Mouse (Mus musculus) mouse trophoblast stem cell (cell line): ENCODE results near the gene Hif3a.
"Not testable (repeated sequence)": the region's sequence is repeated elsewhere in the genome, so short reads cannot be mapped to it uniquely, and the experiment has no call there.

Experiments used
- in situ Hi-C, 2 experiments: fragments of 300-500 bp; cut with MseI, MboI; formaldehyde crosslinking; loops; 2 replicates in 1 of 2; 3 replicates in 1 of 2; pipeline ENCODE4 v1.15.1; 2025

Gene Hif3a

GRCm38 (mm10) chr7:17062389-17062788, at the start of gene Hif3a:
Gene Hif3a (minus strand): TSS chr7:17062427.
- in situ Hi-C loops = loop anchor here (10.0 to 25.0 kb wide), 2 partner anchors 118 to 1825 kb away; partner anchors contain the start of gene Pnmal2 (in 1 of the 2)

DNA sequence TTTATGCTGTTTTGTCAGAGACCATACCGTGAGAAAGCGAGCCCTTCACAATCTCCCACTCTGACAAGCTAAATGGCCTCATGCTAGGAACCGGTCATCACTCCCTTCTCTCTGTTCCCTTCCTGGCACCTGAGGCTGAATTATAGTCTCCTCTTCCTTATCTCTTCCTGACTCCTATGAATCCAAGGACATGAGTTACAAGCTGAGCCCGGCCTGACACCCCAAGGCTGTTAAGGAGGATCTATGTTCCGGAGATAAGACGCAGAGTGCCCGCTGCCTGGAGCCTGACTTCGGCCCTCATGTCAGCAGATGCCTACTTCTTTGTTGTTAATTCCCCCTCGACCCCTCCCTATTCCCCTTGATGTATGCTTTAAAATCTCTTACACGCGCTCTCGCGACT, 39.4 kb upstream of the Hif3a start:
- in situ Hi-C loops = not testable (repeated sequence)

GRCm38 (mm10) chr7:17091280-17091679, 29.1 kb upstream of the Hif3a start:
- in situ Hi-C loops = loop anchor here in 1 of 2 experiments (25.0 kb wide), 1 partner anchor 521 kb away; no protein-coding TSS in a partner anchor

DNA sequence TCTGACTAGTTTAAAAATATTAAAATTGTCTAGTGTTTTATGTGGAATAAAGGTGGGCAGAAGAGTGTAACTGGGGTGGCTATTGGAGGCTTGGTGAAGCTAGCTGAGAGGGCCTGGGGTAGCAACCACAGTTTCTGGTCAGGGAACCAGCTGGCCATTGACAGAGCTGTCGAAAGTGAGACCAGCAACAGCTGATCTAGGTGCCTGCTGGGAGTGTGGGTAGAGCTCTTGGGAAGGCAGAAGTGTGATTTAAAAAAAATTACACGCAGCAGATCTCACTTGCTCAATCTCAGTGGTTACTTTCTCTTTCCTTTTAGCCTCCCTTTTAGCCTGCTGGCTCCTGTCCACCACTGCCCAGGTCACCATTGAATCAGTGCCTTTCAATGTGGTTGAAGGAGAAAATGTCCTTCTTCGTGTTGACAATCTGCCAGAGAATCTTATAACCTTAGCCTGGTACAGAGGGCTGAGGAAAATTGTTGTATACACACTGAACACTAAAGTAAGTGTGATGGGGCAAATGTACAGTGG, 27.9 kb upstream of the Hif3a start:
- in situ Hi-C loops = loop anchor here in 1 of 2 experiments (25.0 kb wide), 1 partner anchor 522 kb away; no protein-coding TSS in a partner anchor

- in situ Hi-C loops = loop anchor here in 1 of 2 experiments (25.0 kb wide), 1 partner anchor 525 kb away; no protein-coding TSS in a partner anchor
These were observed 25.5 kb upstream of the Hif3a start for GRCm38 (mm10) chr7:17087731-17088130.

DNA sequence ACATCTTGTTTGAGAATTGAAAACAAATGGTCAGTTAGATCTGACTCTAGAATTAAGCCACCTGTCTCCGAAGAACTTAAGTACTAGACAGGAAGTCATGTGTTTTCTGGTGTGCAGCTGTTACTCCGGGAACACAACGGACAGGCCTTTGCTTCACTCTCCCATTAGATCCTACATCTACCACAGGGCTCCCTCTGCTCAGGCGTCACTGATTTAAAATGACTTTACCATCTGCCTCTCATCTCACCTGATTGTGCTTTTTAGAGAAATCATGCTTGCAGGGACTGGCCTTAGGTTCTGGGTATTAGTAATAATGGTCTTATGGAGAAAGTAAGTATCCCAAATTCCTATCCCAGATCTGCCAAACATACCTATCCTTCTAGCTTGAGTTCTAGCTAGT, 20.5 kb upstream of the Hif3a start:
- in situ Hi-C loops = loop anchor here in 1 of 2 experiments (25.0 kb wide), 1 partner anchor 530 kb away; no protein-coding TSS in a partner anchor

DNA sequence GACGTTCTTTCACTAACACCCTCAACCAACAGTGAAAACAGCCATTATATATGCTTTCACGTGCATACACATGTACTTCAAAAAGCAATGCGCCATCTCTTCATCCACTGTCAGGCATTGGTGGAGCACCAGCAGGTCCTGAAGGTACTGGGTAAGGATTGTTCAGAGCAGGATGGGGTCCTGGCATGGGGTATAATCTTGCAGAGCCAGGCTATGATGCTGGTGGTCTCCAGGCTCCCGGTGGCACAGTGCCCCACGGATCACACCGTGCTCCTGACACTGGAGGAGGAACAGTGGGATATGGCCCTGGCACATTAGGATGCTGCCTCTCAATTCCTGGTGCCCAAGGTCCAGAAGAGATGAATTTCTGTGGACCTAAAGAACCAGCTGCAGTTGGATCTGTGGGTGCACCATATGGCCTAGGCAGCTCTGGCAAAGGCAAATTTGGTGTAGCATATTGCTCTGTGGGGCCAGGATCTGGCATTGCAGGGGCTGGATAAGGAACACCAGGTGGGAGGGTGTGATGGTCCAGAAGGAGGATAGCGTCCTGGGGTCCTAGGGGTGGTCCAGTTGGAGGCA, 15.9 kb upstream of the Hif3a start:
- in situ Hi-C loops = loop anchor here in 1 of 2 experiments (25.0 kb wide), 1 partner anchor 534 kb away; no protein-coding TSS in a partner anchor

- in situ Hi-C loops = loop anchor here in 1 of 2 experiments (25.0 kb wide), 1 partner anchor 536 kb away; no protein-coding TSS in a partner anchor
These were observed 14.3 kb upstream of the Hif3a start for GRCm38 (mm10) chr7:17076542-17076941.

DNA sequence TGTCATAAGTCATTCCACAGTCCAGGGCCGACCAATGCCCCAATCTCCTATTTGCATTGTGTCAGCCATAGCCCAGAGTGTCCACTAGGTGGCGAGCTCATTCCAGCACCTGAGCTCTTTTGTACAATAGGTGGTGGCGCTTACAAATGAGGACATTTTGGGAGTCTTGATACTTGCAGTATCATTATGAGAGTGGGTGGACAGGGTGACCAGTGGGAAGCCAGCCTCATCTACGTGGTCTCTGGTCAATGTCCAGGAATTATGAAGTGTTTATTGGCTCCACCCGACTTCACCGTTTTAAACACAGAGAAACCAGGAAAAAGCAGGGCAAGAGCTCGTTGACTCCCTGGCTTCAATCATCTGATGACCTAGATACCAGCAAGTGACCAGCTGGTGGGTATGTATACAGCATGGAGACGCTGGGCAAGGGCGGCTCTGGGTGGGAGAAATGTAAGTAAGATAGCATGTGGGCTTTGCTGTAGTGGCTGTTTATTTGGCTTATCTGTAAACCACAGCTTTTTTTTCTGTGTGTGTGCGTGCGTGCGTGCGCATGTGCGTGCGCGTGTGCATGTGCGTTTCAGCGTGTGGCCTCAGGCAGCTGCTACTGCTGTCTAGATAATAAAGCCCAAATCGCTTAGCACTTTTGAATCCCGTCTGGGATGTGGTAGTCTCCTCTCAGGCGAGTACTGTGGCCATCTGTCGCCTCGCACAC, 11.8 kb upstream of the Hif3a start, which contains the start of gene Psg16:
Gene Psg16 (plus strand): TSS at position 137 of the 712 bp plus-strand sequence.
- in situ Hi-C loops = loop anchor here in 1 of 2 experiments (25.0 kb wide), 1 partner anchor 1813 kb away; no protein-coding TSS in a partner anchor

DNA sequence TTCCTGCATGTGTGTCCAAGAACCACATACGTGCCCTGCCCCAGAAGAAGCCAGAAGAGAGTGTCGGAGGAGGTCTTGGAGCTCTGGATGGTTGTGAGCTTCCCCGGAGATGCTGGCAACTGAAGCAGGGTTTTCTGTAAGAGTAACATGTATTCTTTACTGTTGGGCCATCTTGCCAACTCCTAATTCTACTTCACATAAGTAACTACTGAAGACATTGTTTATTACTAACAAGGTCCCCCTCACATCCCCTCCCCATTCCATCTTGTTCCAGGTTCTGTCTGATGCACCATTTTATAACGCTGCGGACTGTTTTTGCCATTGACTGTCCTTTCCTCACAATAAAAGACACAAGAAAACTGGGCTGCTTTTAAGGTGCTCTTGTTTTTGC, 11.3 kb upstream of the Hif3a start:
- in situ Hi-C loops = loop anchor here in 1 of 2 experiments (25.0 kb wide), 1 partner anchor 1814 kb away; no protein-coding TSS in a partner anchor

DNA sequence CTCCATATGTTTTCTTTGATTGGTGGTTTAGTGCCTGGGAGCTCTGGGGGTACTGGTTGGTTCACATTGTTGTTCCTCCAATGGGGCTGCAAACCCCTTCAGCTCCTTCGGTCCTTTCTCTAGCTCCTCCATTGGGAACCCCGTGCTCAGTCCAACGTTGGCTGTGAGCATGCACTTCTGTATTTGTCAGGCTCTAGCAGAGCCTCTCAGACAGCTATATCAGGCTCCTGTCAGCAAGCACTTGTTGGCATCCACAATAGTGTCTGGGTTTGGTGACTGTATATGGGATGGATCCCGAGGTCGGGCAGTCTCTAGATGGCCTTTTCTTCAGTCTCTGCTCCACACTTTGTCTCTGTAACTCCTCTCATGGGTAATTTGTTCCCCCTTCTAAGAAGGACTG, 5.4 kb upstream of the Hif3a start:
- in situ Hi-C loops = loop anchor here (5.0 to 25.0 kb wide), 3 partner anchors 115 to 1820 kb away; partner anchors contain the start of gene Pnmal2 (in 1 of the 2)

GRCm38 (mm10) chr7:17067000-17067399, 4.8 kb upstream of the Hif3a start:
- in situ Hi-C loops = loop anchor here (5.0 to 25.0 kb wide), 3 partner anchors 115 to 1820 kb away; partner anchors contain the start of gene Pnmal2 (in 1 of the 2)

- in situ Hi-C loops = loop anchor here (5.0 to 25.0 kb wide), 3 partner anchors 114 to 1821 kb away; partner anchors contain the start of gene Pnmal2 (in 1 of the 2)
These were observed 4.2 kb upstream of the Hif3a start for GRCm38 (mm10) chr7:17066412-17066811.

DNA sequence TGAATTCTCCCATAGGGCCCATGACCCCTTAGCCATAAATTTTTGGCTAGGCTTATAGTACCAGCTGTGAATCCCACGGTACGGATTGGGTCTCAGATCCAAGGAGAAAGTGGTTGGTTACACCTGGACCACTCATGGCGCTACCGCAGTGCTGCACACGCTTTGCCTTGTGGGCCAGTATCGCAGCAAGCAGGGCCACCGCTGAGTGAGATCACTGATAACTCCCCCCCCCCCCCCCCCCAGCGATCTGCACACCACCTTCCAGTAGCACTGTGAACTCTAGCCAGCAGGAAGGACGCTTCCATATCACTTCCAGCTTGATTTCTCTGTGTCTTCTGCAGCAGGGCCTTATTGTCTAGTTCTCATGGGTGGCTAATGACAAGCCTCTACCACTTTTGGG, 3.4 kb upstream of the Hif3a start:
- in situ Hi-C loops = loop anchor here (5.0 to 25.0 kb wide), 3 partner anchors 113 to 1822 kb away; partner anchors contain the start of gene Pnmal2 (in 1 of the 2)

- in situ Hi-C loops = loop anchor here (10.0 to 25.0 kb wide), 2 partner anchors 118 to 1824 kb away; partner anchors contain the start of gene Pnmal2 (in 1 of the 2)
These were observed 618 bp upstream of the Hif3a start for GRCm38 (mm10) chr7:17062845-17063244.

DNA sequence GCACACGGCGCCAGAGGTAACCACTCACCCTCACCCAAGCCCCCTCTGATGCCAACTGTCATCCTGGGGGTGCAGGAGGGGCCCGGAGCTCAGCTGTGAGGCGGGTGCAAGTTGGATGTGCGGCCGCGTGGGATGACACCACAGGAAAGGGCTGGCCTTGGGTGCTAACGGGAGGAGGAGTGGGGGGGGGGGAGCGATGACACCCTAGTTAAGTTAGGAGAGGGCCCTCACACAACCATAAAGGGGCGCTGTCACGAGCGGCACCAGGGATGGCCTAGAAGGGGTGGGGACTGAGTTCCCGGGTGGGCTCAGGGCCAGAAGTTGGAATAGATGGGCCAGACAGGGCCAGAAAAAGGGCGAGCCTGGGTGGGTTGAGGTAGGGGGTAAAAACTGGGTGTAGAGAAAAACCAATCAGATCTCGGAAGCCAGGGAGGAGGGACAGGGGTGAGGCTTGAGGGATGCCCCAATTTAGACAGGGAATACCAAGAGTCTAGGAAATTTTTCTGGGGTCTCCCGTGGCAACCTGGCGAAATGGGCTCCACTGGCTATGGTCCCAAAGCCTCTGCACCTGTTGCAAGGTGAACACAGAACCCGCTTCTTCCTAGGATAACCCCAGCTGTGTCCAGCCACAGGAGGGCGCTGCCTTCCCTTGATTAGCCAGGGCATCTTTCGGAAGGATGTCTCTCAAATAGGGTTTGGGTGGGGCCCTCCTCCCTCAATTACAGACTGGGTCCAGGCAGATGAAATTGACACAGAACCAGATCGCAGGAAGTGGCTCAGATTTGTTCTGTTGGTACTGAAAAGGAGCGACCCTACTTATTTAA, 1.2 kb downstream of the Hif3a start:
- in situ Hi-C loops = loop anchor here (10.0 to 25.0 kb wide), 2 partner anchors 116 to 1826 kb away; partner anchors contain the start of gene Pnmal2 (in 1 of the 2)

DNA sequence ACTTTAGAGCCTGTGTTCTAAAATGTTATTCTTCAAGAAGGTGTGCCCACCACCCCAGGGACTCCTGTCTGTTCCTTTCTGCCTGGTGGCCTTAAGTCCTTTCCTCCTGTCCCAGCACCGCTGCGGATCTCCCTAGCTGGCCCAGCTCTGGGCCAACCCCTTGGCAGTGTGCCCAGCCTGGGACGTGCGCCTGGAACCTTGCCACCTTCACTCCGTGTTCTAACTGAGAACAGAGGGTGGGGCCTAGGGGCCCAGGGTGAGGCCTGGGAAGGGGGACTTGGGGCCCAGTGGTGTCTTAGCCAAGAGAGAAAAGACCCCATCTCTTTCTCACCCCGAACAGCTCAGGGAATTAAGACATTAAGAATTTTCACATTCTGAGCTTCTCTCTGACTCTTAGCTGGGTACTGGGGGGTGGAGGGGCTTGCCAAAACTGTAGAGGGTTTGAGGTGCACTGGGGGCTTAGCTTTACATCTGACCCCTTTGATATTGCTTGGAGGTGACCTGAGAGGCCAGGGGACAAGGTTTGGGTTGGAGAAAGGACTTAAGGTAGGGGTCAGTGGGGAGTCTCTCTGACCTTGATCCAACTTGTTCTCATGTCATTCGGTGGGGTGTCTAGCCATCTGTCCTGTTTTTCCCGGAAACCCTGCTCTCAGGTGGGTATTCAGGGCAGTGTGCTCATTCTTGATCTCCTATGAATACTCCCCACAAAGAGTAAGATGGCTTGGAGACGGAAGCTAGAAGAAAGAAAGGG, 2.0 kb downstream of the Hif3a start:
- in situ Hi-C loops = loop anchor here (10.0 to 25.0 kb wide), 2 partner anchors 115 to 1827 kb away; partner anchors contain the start of gene Pnmal2 (in 1 of the 2)

- in situ Hi-C loops = loop anchor here in 1 of 2 experiments (25.0 kb wide), 1 partner anchor 1828 kb away; no protein-coding TSS in a partner anchor
These were observed 2.8 kb downstream of the Hif3a start for GRCm38 (mm10) chr7:17059463-17059844.

DNA sequence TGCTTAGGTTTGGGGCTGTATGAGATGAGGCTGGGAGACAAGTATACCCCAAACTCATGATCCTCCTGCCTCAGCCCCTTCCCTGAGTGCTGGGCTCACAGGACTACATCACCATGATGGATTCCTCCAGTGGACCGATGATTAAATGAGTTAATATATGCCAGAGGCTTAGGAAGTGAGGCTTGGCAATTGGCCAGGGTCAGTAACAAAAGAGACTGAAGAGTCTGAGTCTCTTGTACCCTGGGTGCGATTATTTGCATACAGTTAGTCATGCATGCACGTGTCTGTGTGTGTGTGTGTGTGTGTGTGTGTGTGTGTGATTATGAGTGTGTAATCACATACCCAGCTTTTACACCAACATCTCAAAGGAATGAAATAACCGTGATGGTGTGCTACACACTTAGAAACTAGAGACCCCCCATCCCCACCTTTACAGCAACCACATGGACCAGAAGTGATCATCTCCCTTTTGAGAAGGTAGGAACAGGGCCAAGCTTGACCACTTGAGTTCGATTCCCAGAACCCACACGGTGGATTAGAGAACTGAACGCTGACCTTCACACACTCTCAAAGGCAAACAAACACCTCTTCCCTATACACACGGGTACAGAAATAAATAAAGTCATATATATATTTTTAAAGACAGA, 3.3 kb downstream of the Hif3a start:
- in situ Hi-C loops = loop anchor here in 1 of 2 experiments (25.0 kb wide), 1 partner anchor 1828 kb away; no protein-coding TSS in a partner anchor
